Mouse (Mus musculus) sigmoid colon, adult 10 weeks (tissue): ENCODE measurements around the gene Mad1l1. TPM values are rescaled to one million over a fixed set of nuclear protein-coding genes. Genes with fewer than 3 reads are reported as not detected.

Experiments used
- polyA plus RNA-seq: library from polyadenylated mRNA; stranded (reverse); fragments of 350-450 nt; fragmentation: Illumina TruSeq; extraction: RNeasy Lipid Tissue Mini Kit (QIAGEN cat#74804); gene quantifications from one replicate; pipeline ENCODE4 v1.2.3, GENCODE M21; 2014; ENCODE audit warnings: low read depth, low replicate concordance

The Mad1l1 gene
- not detected for polyA plus RNA-seq

DNA sequence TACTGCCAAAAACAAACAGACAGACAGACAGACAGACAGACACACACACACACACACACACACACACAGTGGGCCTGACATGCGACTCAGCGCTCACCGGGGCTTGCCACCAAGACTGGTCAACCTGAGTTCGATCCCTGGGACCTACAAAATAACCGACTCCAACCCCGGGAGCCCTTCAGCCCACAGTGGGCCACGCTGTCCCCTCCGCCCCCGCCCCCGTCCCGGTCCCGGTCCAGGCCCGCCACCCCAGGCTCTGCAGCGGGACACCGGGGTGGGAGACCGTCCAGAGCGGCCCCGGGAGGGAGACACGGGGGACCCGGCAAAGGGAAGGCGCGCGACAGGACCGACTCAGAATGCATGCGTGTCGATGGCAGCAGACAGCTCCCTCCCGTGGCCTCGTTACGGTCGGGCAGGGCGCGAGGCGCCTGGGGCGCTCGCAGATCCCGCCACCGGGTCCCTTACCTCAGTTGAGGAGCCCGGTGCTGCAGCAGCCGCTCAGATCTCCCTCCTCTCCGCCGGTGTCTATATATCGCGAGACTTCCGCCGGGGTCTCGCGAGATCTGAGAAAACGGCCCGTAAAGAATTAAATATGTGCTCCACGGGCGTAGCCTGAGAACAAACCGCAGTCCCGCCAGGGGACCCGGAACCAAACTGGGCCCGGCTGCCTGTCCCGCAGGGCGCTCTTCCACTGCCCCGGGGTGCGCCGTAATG, at the start of gene Mad1l1, which contains the start of gene Nudt1:
Mad1l1 (minus strand) TSS at position 511 of the 714 bp plus-strand sequence.
Nudt1 (plus strand) TSS at position 615 of the 714 bp plus-strand sequence.

DNA sequence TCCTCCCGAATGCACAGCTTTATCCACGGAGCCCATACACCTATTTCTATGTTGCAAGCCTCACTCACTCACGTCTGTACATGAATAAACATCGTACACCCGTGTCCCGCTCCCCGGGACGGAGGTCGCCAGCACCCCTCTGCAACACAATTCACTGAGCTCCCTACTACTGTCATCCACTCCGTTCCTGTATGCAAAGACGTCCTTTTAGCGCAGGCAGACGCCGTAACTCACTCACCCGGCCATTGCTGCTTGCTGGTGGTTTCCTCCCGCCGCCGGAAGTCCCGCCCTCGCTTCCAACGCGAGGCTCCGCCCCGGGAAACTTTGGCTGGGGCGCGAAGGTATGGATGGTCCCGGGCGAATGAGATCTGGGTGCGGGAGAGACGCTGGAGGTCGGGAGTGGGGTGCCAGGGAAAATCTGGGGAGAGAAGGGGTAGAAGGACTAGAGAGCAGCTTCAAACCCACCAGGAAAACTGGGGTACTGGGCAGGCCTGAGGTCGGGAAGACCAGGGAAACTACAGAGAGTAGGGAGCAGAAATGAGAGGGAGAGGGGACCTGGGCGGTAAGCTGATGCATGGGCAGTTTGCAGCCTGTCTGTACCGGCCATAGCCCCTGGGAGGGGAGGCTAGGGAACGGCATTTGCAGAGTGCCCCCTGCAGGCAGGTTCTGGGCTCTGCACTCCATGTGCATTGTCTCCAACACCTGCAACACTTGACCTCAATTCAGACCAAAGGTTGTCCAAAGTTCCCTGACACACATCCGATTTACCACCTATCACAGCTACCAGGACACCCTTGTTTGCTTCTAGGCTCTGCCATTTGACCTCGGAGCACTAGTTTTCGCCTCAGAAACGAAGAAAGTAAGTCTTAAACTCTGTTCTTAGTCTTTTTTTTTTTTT, 10.5 kb upstream of the Mad1l1 start, which contains the start of gene Mrm2:
Mrm2 (minus strand) TSS at position 284 of the 898 bp plus-strand sequence.

Other genes starting within 250 kb of the Mad1l1 start
- gene Nudt1, start 104 bp upstream of the Mad1l1 start, polyA plus RNA-seq = 1.5 TPM
- gene Mrm2, start 10.3 kb upstream of the Mad1l1 start, polyA plus RNA-seq = 0.73 TPM
- not detected for gene Snx8, start 67.7 kb upstream of the Mad1l1 start, polyA plus RNA-seq
- gene Eif3b, start 97.8 kb upstream of the Mad1l1 start, polyA plus RNA-seq = 24.6 TPM
- gene Gm4869, start 124.1 kb upstream of the Mad1l1 start, polyA plus RNA-seq = not detected
- gene Chst12, start 184.0 kb upstream of the Mad1l1 start, polyA plus RNA-seq = 0.66 TPM
- gene Grifin, start 243.5 kb upstream of the Mad1l1 start, polyA plus RNA-seq = not detected